Mouse (Mus musculus) ES-E14 (cell line): ENCODE data around the gene Gm38655. TPM values are rescaled to one million over a fixed set of nuclear protein-coding genes. Genes with fewer than 3 reads are reported as not detected.

Experiments
- DNase-seq: peaks from one replicate; pipeline ENCODE4 v3.0.0-alpha.2; 2013; ENCODE audit warnings: low read depth, low spot score
- H3K27ac ChIP-seq: 2 replicates; pipeline ENCODE4 v1.5.1; 2012; ENCODE audit warnings: low read depth, mild to moderate bottlenecking, low read length, moderate library complexity, mixed read lengths; ENCODE audit not compliant: poor library complexity, insufficient read depth, severe bottlenecking
- H3K36me3 ChIP-seq: 2 replicates; pipeline ENCODE4 v1.6.1; 2012; ENCODE audit warnings: mild to moderate bottlenecking, low read length, moderate library complexity, mixed read lengths; ENCODE audit not compliant: control insufficient read depth, poor library complexity, insufficient read depth, severe bottlenecking
- H3K4me1 ChIP-seq, 2 experiments: fragments of 150-350 bp in 1 of 2; sonication (generic) in 1 of 2; 2 replicates each; pipeline ENCODE4 v1.6.1; 2012; ENCODE audit warnings: low read length in 2 of 2, mild to moderate bottlenecking in 1 of 2, mixed read lengths in 1 of 2; ENCODE audit not compliant: control insufficient read depth in 2 of 2, insufficient read depth in 2 of 2, poor library complexity in 1 of 2
- H3K4me3 ChIP-seq, 2 experiments: fragments of 150-350 bp in 1 of 2; sonication (generic) in 1 of 2; 2 replicates each; pipeline ENCODE4 v1.5.1; 2012; ENCODE audit warnings: low read length in 2 of 2, low read depth in 1 of 2, mild to moderate bottlenecking in 1 of 2, mixed read lengths in 1 of 2; ENCODE audit not compliant: insufficient read depth in 1 of 2, poor library complexity in 1 of 2, severe bottlenecking in 1 of 2
- H3K9ac ChIP-seq: 2 replicates; pipeline ENCODE4 v1.6.1; 2012; ENCODE audit warnings: low read depth, mild to moderate bottlenecking, low read length, mixed read lengths; ENCODE audit not compliant: poor library complexity, insufficient read depth, severe bottlenecking
- H3K9me3 ChIP-seq: fragments of 150-350 bp; sonication (generic); 2 replicates; pipeline ENCODE4 v1.6.1; 2012; ENCODE audit warnings: low read depth, mild to moderate bottlenecking, low read length; ENCODE audit not compliant: control insufficient read depth, insufficient read depth
- CHD2 ChIP-seq: IDR thresholded peaks from 2 replicates; pipeline ENCODE4 v1.6.1; 2014; ENCODE audit warnings: mild to moderate bottlenecking, low read depth, low read length, inconsistent platforms
- HCFC1 ChIP-seq: IDR thresholded peaks from 2 replicates; pipeline ENCODE4 v1.6.1; 2012; ENCODE audit warnings: low read length, inconsistent platforms, borderline replicate concordance; ENCODE audit not compliant: insufficient read depth
- MAFK ChIP-seq: IDR thresholded peaks from 2 replicates; pipeline ENCODE4 v1.6.1; 2014; ENCODE audit warnings: mild to moderate bottlenecking, low read depth, low read length, inconsistent platforms; ENCODE audit not compliant: insufficient read depth
- ZC3H11A ChIP-seq: IDR thresholded peaks from 2 replicates; pipeline ENCODE4 v1.6.1; 2012; ENCODE audit warnings: low read depth, mild to moderate bottlenecking, inconsistent platforms, low read length, borderline replicate concordance
- ZNF384 ChIP-seq: IDR thresholded peaks from 2 replicates; pipeline ENCODE4 v1.6.1; 2012; ENCODE audit warnings: low read depth, low read length, inconsistent platforms
- in situ Hi-C, 2 experiments: fragments of 600-800 bp; cut with MboI; formaldehyde crosslinking; loops; one replicate each; pipeline ENCODE4 v1.15.1; 2025; ENCODE audit warnings: low sequenced_read_pairs in 2 of 2, inconsistent platforms in 1 of 2; ENCODE audit not compliant: unreplicated experiment in 2 of 2
- total RNA-seq: library from RNA; depleted of rRNA; stranded (reverse); fragments of 300-350 nt; gene quantifications from 2 replicates; pipeline ENCODE4 v1.2.3, GENCODE M21; 2012

Gm38655 gene
- total RNA-seq, 1 experiment: not detected

DNA sequence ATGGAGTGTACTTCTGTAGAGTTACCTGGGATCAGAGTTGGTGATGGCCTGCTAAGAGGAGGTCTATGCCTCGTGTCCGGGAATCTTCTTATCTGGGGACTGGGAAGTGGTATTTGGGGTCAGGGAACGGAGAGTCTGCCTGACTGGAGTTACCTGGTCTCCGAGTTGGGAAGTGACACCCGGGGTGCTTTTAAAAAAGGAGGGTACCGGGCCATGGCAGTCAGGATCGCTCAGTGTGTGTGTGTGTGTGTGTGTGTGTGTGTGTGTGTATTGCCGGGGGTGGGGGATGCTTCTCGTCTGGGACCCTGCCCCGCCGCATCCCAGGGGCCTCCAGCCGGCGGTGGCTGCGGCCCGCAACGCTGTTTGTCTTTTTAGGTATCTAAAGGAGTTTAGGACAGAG is 13.8 kb upstream of the Gm38655 start:
- Histone ChIP-seq H3K27ac (no peak overlapping the region), H3K9me3 (no peaks in the 10 kb centered on the region), H3K4me3 (peak overlapping the region; percentile 90 to 92), H3K36me3 (peaks cover 9% of the 10 kb centered on the region; the same call in 1 of the 2 replicates), H3K4me1 (peaks cover 0 to 2% of the 10 kb centered on the region in 2 experiments; a peak in 1 of 4 replicates), H3K9ac (peak overlapping the region; percentile 88)
- TF ChIP-seq CHD2 (no peak), HCFC1 (no peak)
- in situ Hi-C loops: no loop called here
- DNase-seq: no peak

DNA sequence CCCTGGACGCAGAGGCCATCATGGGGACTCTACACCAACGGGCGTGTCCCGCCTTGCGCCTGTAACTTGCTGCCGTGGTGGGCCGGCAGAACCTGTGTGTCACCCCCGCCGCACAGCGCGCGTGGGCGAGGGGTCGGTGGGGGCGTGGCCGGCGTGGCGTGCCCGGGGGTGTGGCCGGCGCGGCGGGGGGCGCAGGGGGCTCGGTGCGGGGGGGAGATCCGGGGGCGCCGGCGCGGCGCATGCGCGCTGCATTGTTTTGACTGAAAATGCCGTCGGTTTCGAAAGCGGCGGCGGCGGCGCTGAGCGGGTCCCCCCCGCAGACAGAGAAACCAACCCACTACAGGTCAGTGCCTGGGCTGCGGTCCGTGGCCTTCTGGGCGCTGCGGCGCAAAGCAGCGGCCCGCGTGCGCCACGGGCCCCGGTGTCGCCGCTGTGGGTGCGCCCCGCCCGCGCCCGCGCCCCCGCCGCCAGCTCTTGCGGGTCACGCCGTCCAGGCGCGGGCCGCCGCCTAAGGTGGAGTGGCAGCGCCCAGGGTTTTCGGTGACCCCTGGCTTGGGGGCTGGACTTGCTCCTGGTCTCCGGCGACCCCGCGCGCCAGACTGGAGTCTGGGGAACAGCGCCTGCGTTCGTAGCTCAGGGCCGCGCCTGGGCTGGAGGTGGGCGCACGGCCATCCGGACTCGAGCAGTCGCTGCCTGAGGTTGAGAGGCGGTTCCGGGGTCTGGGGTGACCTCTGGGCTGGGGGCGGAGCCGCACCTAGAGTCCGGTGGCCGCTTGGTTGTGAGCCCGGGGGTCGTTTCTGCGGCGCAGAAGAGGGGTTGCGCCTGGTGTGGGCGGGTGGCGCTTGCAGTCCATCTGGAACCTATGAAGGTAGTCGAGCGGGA is 13.1 kb upstream of the Gm38655 start, which contains the start of gene Unkl:
Unkl (plus strand) TSS at position 248 of the 882 bp plus-strand sequence.
- Histone ChIP-seq H3K4me1 (peaks cover 0 to 2% of the 10 kb centered on the region in 2 experiments; a peak in 1 of 4 replicates), H3K9me3 (no peaks in the 10 kb centered on the region), H3K4me3 (peak within 1 kb of the TSS; percentile 90 to 92), H3K9ac (peak within 1 kb of the TSS; percentile 88), H3K36me3 (peaks cover 9% of the 10 kb centered on the region; the same call in 1 of the 2 replicates), H3K27ac (peak within 1 kb of the TSS; percentile 59; the same call in 1 of the 2 replicates)
- TF ChIP-seq HCFC1: no peak
- TF ChIP-seq ZNF384: no peak
- TF ChIP-seq MAFK: no peak
- in situ Hi-C loops: no loop called here
- DNase-seq: no peak

DNA sequence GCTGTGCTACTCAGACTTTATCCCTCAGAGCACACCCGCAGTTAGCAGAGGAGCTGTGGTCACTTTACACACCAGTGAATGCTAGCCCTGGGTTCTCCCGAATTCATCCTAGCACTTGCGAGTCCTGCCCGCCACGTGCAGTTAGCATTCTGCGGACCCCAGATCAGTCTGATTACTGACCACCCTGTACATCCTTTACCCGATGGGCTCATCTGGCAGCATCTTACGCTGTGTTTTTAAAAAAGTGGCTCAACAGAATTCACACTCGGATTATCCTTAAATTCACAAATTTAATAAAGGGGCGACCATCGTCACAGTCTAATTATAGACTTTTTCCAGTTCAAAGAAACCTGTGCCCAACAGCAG is 12.5 kb upstream of the Gm38655 start:
- Histone ChIP-seq H3K9ac (peak overlapping the region; percentile 41; the same call in 1 of the 2 replicates), H3K4me1 (peaks cover 0 to 2% of the 10 kb centered on the region in 2 experiments; a peak in 1 of 4 replicates), H3K9me3 (no peaks in the 10 kb centered on the region), H3K36me3 (peaks cover 9% of the 10 kb centered on the region; the same call in 1 of the 2 replicates), H3K4me3 (peak overlapping the region; percentile 40 to 92), H3K27ac (no peak overlapping the region)
- in situ Hi-C loops: no loop called here
- TF ChIP-seq ZNF384 (no peak), HCFC1 (no peak), MAFK (no peak), ZC3H11A (no peak), CHD2 (no peak)
- DNase-seq: no peak

DNA sequence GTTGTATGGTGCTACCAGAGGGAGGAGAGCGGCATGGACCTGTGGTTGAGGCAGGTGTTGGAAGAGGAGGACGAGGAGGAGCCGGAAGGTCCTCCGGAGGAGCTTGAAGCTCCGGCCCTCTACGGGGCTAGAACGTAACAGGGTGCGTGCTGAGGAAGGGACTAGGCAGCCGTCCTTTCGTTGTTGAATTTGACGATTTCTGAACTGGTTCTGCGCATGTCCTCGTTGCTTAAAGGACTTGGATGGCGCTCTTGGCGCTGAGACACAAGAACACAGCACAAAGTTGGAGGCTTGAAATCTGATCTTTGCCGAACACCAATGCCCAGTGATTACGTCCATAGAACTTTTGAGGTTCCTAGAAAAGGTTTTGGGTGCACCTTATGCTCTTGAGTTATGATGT is 9.7 kb upstream of the Gm38655 start:
- Histone ChIP-seq H3K36me3 (0 out of 2 replicates have a peak, but pooled peaks cover 2% of the 10 kb centered on the region), H3K4me1 (peaks cover 0 to 2% of the 10 kb centered on the region in 2 experiments; a peak in 1 of 4 replicates), H3K4me3 (peak overlapping the region; percentile 81 to 86), H3K9me3 (no peaks in the 10 kb centered on the region), H3K9ac (peak overlapping the region; percentile 83), H3K27ac (no peak overlapping the region)
- in situ Hi-C loops: no loop called here
- no peak for DNase-seq
- TF ChIP-seq ZC3H11A (no peak), HCFC1 (no peak), ZNF384 (no peak), CHD2 (no peak), MAFK (no peak)

DNA sequence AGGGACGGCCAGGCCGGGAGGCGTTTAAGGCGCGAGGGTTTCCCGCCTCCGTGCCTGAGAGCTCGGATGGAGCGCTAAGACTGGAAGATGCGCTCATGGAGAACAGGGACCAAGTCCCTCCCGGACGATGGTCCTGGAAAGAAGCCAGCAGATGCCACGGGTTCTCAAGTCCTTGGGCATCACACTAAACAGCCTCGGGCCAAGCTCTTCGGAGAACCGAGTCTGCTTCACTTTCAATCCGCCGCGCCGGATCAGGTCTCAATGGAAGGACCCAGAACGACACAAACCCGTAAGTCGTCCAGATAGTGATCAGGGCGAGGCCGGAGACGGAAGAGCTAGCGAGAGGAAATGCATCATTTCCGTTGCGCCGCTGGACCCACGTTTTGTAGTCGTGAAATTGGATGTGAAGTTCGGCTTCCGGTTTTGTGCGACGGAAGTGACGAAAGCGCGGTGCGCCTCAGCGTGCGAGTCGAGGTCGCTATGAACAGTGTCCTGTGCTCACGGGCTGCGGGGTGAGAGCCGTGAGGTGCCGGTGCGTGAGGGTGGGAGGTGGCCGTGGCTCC is 8.9 kb upstream of the Gm38655 start, which contains the start of gene BC003965:
BC003965 (plus strand) TSS at position 426 of the 563 bp plus-strand sequence.
- H3K4me3 ChIP-seq: peak within 1 kb of the TSS; percentile 81 to 86
- H3K9me3 ChIP-seq: no peaks in the 10 kb centered on the region
- 0 out of 2 replicates have a peak, but pooled peaks cover 2% of the 10 kb centered on the region for H3K36me3 ChIP-seq
- peak within 1 kb of the TSS; percentile 70 for H3K27ac ChIP-seq
- in situ Hi-C loops: no loop called here
- no peaks in the 10 kb centered on the region; a peak in 1 of 4 replicates for H3K4me1 ChIP-seq
- DNase-seq: peak; percentile 97
- peak within 1 kb of the TSS; percentile 88 for H3K9ac ChIP-seq
- TF ChIP-seq ZC3H11A (no peak), HCFC1 (peak; percentile 98)
